Mouse (Mus musculus): ENCODE data around the gene Rasgrp3.

GRCm38 (mm10) chr17:75464983-75465634, 29.4 kb downstream of the Rasgrp3 start:
- TF ChIP-seq EP300 (optimal IDR thresholded peaks at IDR 0.05) (no peak), CTCF (IDR thresholded peaks at IDR 0.05; ENCODE audit: low read depth) (no peak)
